Mouse (Mus musculus) heart, adult 2 months (tissue): Measurements from ENCODE around the gene Camk1d. TPM values are rescaled to one million over a fixed set of nuclear protein-coding genes. Genes with fewer than 3 reads are reported as not detected.

Experiments used
- DNase-seq, 2 experiments: peaks; one replicate each; pipeline ENCODE4 v3.0.0; 2021
- H3K27ac ChIP-seq: fragments of 200-600 bp; 2 replicates; pipeline ENCODE4 v1.8.1; 2022
- H3K27me3 ChIP-seq: fragments of 200-500 bp; 2 replicates; pipeline ENCODE4 v1.6.1; 2012; ENCODE audit warnings: mild to moderate bottlenecking, low read length, inconsistent platforms, mixed read lengths; ENCODE audit not compliant: control insufficient read depth, insufficient read depth
- H3K36me3 ChIP-seq: fragments of 200-500 bp; 2 replicates; pipeline ENCODE4 v1.6.1; 2012; ENCODE audit warnings: low read length, inconsistent platforms; ENCODE audit not compliant: control insufficient read depth, insufficient read depth
- H3K4me1 ChIP-seq: fragments of 200-500 bp; 2 replicates; pipeline ENCODE4 v1.6.1; 2011; ENCODE audit warnings: low read length; ENCODE audit not compliant: control insufficient read depth, insufficient read depth
- H3K4me3 ChIP-seq: fragments of 200-600 bp; 2 replicates; pipeline ENCODE4 v1.8.1; 2022
- H3K79me2 ChIP-seq: fragments of 200-500 bp; replicated peaks from 2 replicates; pipeline ENCODE4 v1.6.1; 2012; ENCODE audit warnings: mild to moderate bottlenecking, inconsistent platforms, low read length, moderate library complexity, mixed read lengths; ENCODE audit not compliant: control insufficient read depth, insufficient read depth
- H3K9ac ChIP-seq: fragments of 200-500 bp; 2 replicates; pipeline ENCODE4 v1.6.1; 2012; ENCODE audit warnings: low read depth, mild to moderate bottlenecking, control low read depth, inconsistent platforms, low read length, mixed read lengths
- CTCF ChIP-seq: fragments of 200-600 bp; IDR thresholded peaks from 2 replicates; pipeline ENCODE4 v1.8.1; 2022; ENCODE audit warnings: antibody characterized with exemption, mild to moderate bottlenecking, moderate library complexity
- EP300 ChIP-seq: fragments of 200-500 bp; IDR thresholded peaks from 2 replicates; pipeline ENCODE4 v1.6.1; 2011; ENCODE audit warnings: low read depth, low read length, control low read depth; ENCODE audit not compliant: insufficient read depth
- POLR2A ChIP-seq: fragments of 200-500 bp; IDR thresholded peaks from 2 replicates; pipeline ENCODE4 v1.6.1; 2011; ENCODE audit warnings: mild to moderate bottlenecking, low read depth, low read length, control low read depth; ENCODE audit not compliant: insufficient read depth
- WGBS: fragments of 180-500 bp; shearing (Covaris S2); methylation state at CpG from one replicate; pipeline ENCODE4 v1.1.7; 2018; 5-methylcytosine and 5-hydroxymethylcytosine counted together
- intact Hi-C: fragments of 180-260 bp; cut with DNase I; formaldehyde crosslinking; loops from one replicate; pipeline ENCODE4 v1.15.1; 2025
- polyA plus RNA-seq: library from polyadenylated mRNA; depleted of rRNA; stranded (reverse); fragments of >200 nt; gene quantifications from 2 replicates; pipeline ENCODE4 v1.2.3, GENCODE M21; 2012
- total RNA-seq, 2 experiments: library from RNA; stranded (reverse); gene quantifications; 2 replicates each; pipeline ENCODE4 v1.2.3; 2021

The Camk1d gene
- total and polyA plus RNA-seq, 3 experiments: 2.5 to 4.9 (median 4.3) TPM

DNA sequence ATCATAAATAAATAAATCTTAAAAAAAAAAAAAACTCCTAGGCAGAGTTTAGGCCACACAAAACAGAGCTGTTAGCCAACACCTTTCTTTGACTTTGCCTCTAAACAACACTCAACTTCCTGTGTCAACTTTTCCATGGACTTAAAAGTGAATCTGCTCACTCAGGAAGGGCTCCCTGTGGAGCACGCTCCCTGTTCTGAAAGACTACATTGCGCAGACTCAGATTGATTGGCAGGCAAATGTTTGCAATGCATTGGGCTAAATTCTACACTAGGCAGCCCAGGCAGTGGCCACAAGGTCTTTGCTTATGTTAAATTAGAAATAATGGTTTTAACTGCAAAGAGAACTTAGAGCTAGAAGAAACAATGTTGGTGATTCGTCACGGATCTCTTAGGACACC, 45.4 kb downstream of the Camk1d start:
- 83% methylated on average over 4 of the region's 4 CpGs for WGBS
- Histone ChIP-seq H3K4me1 (peaks cover 2% of the 10 kb centered on the region), H3K9ac (no peak overlapping the region), H3K27ac (no peak overlapping the region), H3K36me3 (no peaks in the 10 kb centered on the region), H3K79me2 (no peaks in the 10 kb centered on the region), H3K27me3 (no peaks in the 10 kb centered on the region), H3K4me3 (no peak overlapping the region)
- intact Hi-C loops: no loop called here
- TF ChIP-seq EP300 (no peak), CTCF (no peak), POLR2A (no peak)
- no peak for DNase-seq

DNA sequence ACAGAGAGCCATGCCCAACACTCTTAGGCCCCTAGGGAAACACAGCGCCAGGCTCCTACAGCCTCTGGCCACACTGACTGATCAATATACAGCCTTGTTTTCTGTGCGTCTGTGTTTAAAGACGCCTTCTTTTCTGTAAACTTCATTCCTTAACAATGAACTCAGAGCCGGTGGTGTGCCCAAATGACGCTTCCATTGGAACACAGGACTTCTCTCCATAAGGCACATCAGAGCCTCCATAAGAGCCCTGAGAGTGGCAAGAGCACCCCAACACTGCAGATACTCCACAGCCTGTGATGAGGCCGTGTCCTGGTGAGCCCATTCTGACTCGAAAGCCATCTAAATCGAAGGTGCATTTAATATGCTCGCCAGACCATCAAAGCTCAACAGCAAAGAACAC, 50.8 kb downstream of the Camk1d start:
- Histone ChIP-seq H3K27ac (no peak overlapping the region), H3K27me3 (no peaks in the 10 kb centered on the region), H3K9ac (no peak overlapping the region), H3K36me3 (no peaks in the 10 kb centered on the region), H3K79me2 (no peaks in the 10 kb centered on the region), H3K4me1 (no peaks in the 10 kb centered on the region), H3K4me3 (no peak overlapping the region)
- no peak for DNase-seq
- TF ChIP-seq CTCF (no peak), EP300 (no peak), POLR2A (no peak)
- intact Hi-C loops: no loop called here
- 93% methylated on average over 9 of the region's 9 CpGs for WGBS

DNA sequence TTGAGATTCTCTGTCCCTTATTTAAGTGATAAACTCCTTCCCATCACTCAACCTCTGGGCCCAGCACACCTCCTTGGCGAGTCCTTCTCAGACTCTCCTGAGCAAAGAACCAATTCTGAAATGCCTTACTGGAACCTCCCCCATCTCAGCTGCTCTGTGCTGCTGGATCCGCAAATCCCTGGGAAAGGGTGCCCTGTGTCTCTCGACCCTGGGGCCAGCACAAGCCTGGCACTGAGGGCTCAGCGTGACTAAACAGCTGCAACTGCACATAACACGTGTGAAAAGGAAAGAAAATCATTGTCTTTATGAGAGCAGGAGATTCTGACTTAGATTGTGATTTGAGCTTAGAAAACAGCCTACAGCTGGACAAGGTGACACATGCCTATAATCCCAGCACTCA, 52.4 kb downstream of the Camk1d start:
- no peak for TF ChIP-seq POLR2A
- no peak overlapping the region for H3K27ac ChIP-seq
- 74% methylated on average over 5 of the region's 5 CpGs for WGBS

DNA sequence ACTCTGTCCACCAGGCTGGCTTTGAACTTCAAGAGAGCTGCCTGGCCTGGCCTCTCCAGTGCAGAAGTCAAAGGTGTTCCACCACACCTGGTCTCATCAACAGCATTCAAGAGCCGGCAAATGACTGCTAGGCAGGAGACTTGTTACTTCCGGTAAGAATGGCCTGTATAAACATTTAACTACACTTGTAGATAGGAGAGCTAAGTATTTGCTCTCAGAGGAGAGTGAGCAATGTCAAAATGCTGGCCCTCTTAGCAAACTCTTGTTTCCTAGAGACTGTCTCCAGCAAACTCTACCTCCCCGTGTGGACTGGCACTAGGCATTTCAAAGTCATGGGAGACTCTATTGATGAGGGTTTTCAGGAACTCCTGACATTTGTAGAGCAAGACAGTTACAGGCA, 56.3 kb downstream of the Camk1d start:
- Histone ChIP-seq H3K27ac (no peak overlapping the region), H3K79me2 (no peaks in the 10 kb centered on the region), H3K27me3 (no peaks in the 10 kb centered on the region), H3K4me1 (no peaks in the 10 kb centered on the region), H3K4me3 (no peak overlapping the region), H3K9ac (no peak overlapping the region), H3K36me3 (no peaks in the 10 kb centered on the region)
- no peak for DNase-seq
- no peak for TF ChIP-seq CTCF
- no peak for TF ChIP-seq EP300
- no peak for TF ChIP-seq POLR2A
- intact Hi-C loops: no loop called here
- WGBS: 53% methylated on average over 3 of the region's 3 CpGs

More for the DNA sequence above, 52.4 kb downstream of the Camk1d start:
- intact Hi-C loops: no loop called here
- Histone ChIP-seq H3K27me3 (no peaks in the 10 kb centered on the region), H3K79me2 (no peaks in the 10 kb centered on the region), H3K9ac (no peak overlapping the region), H3K36me3 (no peaks in the 10 kb centered on the region), H3K4me1 (no peaks in the 10 kb centered on the region), H3K4me3 (no peak overlapping the region)
- no peak for DNase-seq

DNA sequence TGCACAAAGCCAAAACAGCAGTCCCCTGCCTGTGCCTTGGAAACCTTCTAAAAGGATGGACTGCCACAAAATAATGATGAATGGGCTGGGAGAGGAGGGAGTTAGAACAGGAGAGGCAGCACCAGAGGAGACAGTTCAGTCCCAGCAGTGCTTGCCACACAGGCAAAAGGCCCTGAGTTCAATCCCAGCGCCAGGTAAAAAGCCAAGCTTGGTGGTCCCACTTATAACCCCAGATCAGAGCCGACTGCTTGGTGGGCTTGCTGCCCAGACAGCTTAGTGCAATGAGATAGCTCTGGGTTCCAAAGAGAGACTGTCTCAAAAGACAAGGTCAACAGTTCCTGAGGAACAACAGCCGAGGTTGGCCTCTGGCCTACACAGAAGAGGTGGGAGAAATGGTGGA, 58.0 kb downstream of the Camk1d start:
- no peak for DNase-seq
- no peaks in the 10 kb centered on the region for H3K36me3 ChIP-seq
- intact Hi-C loops: no loop called here
- 69% methylated on average over 3 of the region's 3 CpGs for WGBS
- H3K4me1 ChIP-seq: no peaks in the 10 kb centered on the region
- no peaks in the 10 kb centered on the region for H3K27me3 ChIP-seq
- H3K27ac ChIP-seq: no peak overlapping the region
- H3K79me2 ChIP-seq: no peaks in the 10 kb centered on the region
- TF ChIP-seq POLR2A (no peak), CTCF (no peak), EP300 (no peak)
- no peak overlapping the region for H3K9ac ChIP-seq
- H3K4me3 ChIP-seq: no peak overlapping the region

DNA sequence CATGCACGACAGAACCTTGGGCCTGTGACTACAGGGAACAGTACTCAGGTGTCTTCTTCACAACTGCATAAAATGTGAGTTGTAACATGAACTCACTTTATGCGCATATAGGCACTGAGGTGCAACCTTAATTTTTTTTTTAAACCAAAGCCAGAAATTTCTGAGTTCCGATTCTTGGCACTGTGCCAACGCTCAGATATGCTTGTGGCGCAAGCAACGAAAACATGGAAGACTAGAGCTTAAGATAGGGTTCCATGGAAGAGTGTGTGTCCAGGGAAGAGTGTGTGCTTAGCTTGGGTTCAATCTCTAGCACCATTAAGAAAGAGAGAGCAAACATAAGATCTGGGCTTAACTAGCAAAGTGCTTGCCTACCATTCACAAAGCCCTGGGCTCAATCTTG, 62.2 kb downstream of the Camk1d start:
- 64% methylated on average over 6 of the region's 6 CpGs for WGBS
- intact Hi-C loops: no loop called here
- Histone ChIP-seq H3K4me3 (no peak overlapping the region), H3K9ac (no peak overlapping the region), H3K27me3 (no peaks in the 10 kb centered on the region), H3K36me3 (no peaks in the 10 kb centered on the region), H3K79me2 (no peaks in the 10 kb centered on the region; the same call in 1 of the 2 replicates), H3K27ac (no peak overlapping the region), H3K4me1 (no peaks in the 10 kb centered on the region)
- DNase-seq: no peak
- TF ChIP-seq EP300 (no peak), CTCF (no peak), POLR2A (no peak)
